Mouse (Mus musculus) cerebellum, adult 18-20 months (tissue): ENCODE measurements at regions not wholly inside any gene's neighbourhood (a gene's known extent, or its start where the extent isn't known, plus 50 kb on each side); places are given as distances from the start of the nearest gene placed in this dataset.
"Not testable (repeated sequence)": the region's sequence is repeated elsewhere in the genome, so short reads cannot be mapped to it uniquely, and the experiment has no call there.

ENCODE experiments used
- DNase-seq, 2 experiments: peaks; one replicate each; pipeline ENCODE4 v3.0.0; 2021

GRCm38 (mm10) chr4:9724801-9725200 is 1149.5 kb upstream of the 2610301B20Rik start:
- DNase-seq: not testable (repeated sequence)

DNA sequence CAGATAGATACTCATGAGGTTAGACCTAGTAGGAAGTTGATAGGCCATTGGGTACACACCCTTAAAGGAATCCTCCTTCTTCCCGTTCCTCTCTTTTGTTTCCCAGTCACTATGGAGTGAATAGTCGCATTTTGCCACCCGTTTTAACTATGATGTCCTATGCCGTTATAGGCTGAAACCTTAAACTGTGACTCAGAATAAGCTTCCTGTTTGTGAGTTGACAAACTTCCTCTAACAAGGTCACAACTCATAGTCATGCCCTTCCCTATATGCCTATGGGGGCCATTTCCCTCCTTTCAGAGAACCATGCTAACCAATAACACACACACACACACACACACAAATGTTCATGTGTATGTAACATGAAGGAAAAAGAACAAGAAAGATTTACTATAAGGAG is 1136.6 kb upstream of the 2610301B20Rik start:
- DNase-seq: no peak

- no peak for DNase-seq
Observed at GRCm38 (mm10) chr4:9747411-9747938, 1126.8 kb upstream of the 2610301B20Rik start.

DNA sequence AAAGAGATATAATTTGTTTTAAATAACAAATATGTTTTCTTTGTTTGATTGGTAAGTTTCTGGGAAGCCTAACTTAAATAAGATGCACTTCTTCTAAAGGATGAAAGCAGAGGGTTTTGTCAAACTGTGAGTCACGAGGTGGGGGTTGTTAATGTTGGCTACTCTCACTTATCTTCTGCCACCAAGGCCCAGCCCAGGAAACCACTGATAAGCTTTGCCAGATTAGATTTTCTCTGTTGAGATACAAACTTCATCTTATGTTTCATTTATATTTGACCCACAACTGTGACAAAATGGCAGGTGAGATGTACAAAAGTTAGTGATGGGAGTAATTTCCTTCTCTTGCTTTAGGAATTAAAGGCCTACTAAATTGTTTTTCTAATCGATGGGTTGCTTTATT is 1126.2 kb upstream of the 2610301B20Rik start:
- no peak for DNase-seq

DNA sequence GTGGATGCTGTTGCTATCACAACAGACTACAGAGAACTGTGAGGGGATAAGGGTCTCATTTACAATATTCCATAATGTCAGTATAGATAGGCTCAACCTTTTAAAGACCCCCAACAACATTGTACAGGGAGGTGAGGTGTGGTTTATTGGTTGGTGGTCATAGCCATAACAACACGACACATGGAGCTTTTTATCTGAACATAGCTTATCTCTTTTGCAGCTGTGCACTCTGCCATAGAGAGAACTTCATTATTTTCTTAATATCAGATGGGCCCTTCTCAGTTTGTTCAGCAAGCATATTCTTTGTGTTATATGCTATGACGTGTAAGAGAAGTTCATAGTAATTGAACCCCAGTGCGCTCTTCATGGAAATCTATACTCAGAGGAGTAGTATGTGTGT is 1124.4 kb upstream of the 2610301B20Rik start:
- no peak for DNase-seq

DNA sequence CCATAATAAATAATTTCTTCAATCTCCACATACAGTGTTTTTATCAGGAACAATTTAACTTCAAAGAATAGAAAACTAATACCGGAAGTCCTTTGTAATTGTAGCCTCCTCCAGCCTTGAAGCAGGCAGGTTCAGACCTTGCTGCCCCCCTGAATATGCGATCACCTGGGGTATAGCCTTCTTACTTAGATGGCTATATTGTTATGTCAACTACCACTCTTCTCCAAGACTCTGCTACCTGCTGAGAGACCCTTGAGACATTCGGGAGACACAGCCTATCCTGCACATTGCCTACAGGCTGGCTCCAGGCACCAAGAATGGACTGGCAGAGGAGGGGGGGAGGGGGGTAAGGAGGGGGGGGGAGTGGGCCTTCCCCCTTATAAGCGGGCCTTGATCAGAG is 1123.9 kb upstream of the 2610301B20Rik start:
- DNase-seq: no peak

GRCm38 (mm10) chr4:9763321-9763720 is 1111.0 kb upstream of the 2610301B20Rik start:
- no peak for DNase-seq

DNA sequence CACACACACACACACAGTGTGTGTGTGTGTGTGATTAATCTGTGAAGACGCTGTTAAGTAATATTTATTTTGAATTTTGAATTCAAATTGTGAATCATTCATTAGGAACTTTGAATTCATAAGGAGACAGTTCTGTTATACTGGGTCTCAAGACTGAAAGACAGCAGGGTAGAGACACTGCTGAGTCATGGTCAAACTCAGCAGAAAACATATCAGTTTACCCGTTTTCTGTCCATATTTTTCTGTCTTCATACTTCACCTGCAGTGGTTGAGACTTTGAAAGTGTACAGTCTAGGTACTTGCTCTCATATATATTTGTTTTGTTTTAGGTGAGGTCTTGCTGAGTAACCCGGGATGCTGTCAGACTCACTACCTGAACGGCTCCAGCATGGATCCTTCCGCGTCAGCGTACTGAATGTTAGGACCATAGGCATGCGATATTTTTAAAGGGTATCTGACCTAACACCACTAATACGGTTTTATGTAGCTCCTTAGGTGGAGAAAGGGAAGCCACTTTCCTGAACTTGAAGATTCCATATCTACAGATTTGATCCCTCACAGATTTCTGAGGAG is 1104.6 kb upstream of the 2610301B20Rik start:
- DNase-seq: peak in 1 of 2 experiments; percentile 32

DNA sequence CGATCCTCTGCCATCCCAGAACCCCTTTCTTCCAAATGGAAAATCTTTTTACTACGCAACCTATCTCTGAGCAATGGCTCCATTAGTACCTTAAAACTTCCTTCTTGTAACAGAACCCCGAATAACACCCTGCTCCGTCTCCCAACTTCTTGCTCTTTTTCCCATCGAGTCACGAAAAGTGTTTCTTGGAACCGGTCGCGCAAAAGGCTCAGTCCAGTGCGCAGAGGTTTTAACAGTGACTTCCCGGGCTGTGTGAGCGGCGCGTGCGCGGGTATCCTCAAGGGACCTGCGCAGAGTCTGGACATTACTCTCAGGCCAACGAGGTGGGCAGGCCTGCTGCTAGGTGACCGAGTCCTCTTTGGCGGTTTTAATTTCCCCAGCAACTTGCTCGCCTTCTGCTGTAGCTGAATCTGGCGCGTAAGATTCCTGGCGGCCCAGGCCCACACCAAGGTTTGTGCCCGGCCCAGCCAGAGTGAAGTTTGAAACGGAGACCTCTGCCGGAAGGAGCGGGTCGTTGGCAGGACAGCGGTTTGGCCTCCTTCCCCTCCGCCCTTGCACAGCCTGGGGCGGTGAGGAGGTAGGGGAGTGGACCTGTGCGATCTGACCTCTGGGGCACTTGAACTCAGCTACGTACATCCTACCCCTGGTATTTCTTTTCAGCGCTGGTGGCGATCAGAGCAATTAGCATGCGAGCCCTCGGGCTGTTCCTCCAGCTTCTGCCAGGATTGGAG is 1103.8 kb upstream of the 2610301B20Rik start:
- DNase-seq: peak; percentile 64 to 69

DNA sequence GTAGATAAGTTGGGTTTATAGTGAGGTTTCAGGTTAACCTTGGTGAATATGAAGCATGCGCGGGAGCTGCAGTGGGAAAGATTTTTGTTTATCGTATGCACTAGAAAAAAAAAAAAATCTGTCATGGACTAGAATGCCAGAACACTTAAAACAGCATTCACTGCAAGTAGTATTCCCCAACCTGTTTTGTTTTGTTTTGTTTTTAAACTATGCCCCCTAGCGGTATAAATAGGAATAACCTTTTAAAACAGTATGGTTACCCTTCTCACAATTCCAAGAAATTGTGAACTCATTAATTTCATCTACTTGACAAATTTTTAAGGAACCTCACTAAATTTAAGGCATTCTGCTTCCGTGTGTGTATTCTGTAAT is 1103.2 kb upstream of the 2610301B20Rik start:
- DNase-seq: no peak

DNA sequence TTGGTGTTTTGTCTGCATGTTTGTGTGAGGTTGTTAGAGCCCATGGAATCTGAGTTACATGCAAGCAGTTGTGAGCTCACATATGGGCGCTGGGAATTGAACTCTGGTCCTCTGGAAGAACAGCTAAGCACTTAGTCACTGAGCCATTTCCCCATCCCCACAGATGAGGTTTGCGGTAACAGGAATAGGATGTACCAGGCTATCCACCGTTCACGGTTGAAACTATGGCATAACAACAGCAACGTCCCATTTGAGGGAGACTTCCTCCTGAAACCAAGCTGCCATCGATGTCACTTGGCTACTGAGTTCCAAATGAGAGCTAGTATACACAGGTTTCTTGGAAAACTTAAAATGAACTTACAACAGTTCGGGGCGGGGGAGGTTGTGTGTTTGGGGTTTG is 1095.9 kb upstream of the 2610301B20Rik start:
- no peak for DNase-seq

DNA sequence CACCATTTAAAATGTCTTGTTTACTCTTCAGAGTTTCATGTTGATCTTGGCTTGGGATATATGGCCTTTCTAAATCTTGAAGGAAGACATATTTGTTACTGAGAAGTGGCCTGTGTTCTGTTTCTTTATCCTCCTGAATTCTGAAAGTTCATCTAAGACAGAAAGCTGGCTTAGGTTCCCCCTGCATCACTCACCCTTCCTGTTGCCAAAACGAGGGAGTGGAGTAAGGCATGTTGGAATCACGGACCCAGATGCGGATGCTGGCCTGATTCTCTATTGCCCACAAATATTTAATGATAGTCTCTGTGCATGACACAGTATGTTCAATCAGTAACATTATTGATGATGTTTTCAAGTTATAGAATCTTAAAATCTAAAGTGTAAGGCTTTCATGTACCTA is 1094.7 kb upstream of the 2610301B20Rik start:
- DNase-seq: no peak

DNA sequence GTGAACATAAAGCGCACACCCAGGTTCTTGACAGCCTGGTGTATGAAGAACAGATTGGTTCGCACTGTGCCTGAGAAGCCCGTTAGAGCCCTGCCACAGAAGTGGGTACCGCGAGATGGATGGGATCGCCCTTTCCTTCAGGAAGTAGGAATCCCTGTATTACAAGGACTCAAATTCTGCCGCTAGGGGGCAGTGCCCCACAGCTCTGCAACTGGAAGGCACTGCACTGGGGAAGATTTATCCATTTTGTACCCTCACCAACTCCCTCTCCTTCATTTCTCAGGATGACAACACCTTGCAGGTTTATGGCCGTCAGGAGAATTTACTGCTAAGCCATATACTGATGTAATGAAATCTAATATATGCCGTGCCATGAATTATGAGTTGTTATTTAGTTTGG is 1094.1 kb upstream of the 2610301B20Rik start:
- peak; percentile 60 to 70 for DNase-seq

GRCm38 (mm10) chr4:9781318-9781717 is 1093.0 kb upstream of the 2610301B20Rik start:
- no peak for DNase-seq

DNA sequence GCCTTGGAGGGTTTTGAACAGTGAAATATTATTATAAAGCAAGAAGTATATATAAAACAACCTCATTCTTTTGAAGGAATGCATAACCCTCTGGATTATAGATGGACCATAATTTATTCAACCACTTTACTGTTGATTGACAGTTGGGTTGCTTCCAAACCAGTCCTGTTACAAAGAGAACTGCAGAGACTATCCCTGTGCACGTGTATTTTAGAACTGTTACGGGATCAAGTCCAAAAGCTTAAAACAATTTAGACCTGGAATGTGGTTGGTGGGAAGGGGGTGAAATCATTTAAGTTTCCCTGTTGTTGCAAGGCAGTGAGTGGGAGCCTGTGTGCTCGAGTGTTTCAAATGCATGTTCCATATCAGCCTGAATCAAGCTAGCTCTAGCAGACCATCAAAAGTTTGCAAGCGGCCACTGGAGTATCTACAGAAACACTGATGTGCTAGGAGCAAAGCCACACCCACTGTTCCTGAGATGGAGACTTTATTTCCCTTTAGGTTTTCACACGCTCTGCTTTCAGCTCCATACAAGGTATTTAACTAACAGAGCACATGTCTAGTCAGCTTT is 1086.4 kb upstream of the 2610301B20Rik start:
- DNase-seq: no peak

GRCm38 (mm10) chr4:9790478-9790877 is 1083.8 kb upstream of the 2610301B20Rik start:
- no peak for DNase-seq
